Mouse (Mus musculus): ENCODE results near the gene Chn2. TPM values are rescaled to one million over a fixed set of nuclear protein-coding genes. Genes with fewer than 3 reads are reported as not detected.

Chn2 gene
- polyA plus RNA-seq, 1 experiment, result not detected

- no peak for TF ChIP-seq GATA1 (IDR thresholded peaks at IDR 0.05; ENCODE audit: low read length)
These were observed 302.9 kb downstream of the Chn2 start for GRCm38 (mm10) chr6:54342223-54342622.

Other genes with a start within 250 kb of the Chn2 start
- gene Tril, start 218.7 kb upstream of the Chn2 start, polyA plus RNA-seq (2012), result not detected in 2 replicates
- gene Cpvl, start 60.9 kb upstream of the Chn2 start, polyA plus RNA-seq (2012), result not detected in 2 replicates